Mouse (Mus musculus) layer of hippocampus, postnatal 25 days (tissue): ENCODE results near the gene Flt3. TPM values are rescaled to one million over a fixed set of nuclear protein-coding genes. Genes with fewer than 3 reads are reported as not detected.

Source experiments
- DNase-seq, 2 experiments: peaks; one replicate each; pipeline ENCODE4 v3.0.0; 2022; ENCODE audit warnings: mixed read lengths in 2 of 2, low spot score in 1 of 2; ENCODE audit errors: extremely low spot score in 1 of 2
- total RNA-seq, 2 experiments: library from RNA; stranded (reverse); gene quantifications; 2 replicates each; pipeline ENCODE4 v1.2.3; 2021

The Flt3 gene
- total RNA-seq, 2 experiments from 2014 or later: 6.7 to 8.0 TPM

DNA sequence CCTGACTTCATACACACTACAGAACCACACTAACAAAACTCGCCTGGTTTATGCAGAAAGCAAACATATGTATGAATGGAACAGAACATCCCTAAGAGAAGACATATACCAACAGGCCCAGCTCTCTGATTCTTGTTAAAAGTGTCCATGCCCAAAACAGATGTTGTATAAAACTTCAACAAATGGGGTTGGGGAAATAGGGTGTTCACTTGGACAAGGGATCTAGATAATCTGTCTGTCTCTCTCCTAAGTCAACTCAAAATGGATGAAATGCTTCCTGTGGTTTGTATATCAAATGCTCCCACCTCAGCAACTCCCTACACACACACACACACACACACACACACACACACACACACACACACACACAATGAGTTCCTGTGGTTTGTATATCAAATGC, 17.7 kb upstream of the Flt3 start:
- no peak for DNase-seq

DNA sequence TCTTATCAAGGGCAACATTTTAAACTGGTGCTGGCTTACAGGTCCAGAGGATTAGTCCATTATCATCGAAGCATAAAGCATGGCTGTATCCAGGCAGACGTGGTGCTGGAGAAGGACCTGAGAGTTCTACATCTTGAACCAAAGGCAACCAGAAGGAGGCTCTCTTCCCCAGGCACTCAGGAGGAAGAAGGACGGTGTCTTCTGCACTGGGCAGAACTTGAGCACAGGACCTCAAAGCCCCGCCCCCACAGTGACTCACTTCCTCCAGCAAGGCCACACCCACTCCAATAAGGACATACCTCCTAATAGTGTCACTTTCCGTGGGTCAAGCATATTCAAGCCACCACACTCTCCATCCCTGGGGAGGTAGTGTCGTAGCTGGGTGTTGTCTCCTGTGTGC, 10.3 kb upstream of the Flt3 start:
- DNase-seq: no peak

DNA sequence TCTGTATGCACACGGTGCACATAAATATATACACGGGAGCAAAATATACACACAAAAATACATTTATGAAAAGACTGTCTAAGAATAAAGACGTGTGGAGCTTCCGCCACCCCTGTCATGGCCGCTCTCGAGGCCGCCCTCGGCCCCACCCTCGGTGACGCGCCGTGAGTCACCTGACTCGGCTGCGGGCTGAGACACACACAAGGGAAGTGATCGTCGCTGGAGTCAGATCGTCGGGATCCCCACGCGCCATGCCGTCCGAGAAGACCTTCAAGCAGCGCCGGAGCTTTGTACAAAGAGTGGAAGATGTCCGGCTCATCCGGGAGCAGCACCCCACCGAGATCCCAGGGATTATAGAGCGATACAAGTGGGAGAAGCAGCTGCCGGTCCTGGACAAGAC, 8.4 kb upstream of the Flt3 start:
- no peak for DNase-seq

DNA sequence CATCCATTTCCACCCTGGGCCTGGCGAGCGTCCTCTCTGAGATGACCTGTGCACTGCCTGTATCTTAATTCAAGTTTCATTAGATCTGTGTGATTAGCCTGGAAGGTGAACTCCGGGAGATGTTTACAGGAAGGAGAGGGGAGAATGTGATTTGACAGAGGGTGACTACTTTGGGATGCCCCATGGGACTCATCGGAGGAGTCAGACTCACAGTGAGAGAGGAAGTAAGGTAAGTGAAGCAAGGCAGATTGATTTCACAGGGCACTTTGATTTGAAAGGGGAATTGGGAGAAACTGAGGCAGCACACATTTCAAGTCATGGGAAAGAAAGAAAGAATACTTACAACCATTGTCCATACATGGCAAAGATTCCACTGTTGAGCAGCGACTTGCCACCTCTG, 5.8 kb upstream of the Flt3 start:
- DNase-seq: no peak

DNA sequence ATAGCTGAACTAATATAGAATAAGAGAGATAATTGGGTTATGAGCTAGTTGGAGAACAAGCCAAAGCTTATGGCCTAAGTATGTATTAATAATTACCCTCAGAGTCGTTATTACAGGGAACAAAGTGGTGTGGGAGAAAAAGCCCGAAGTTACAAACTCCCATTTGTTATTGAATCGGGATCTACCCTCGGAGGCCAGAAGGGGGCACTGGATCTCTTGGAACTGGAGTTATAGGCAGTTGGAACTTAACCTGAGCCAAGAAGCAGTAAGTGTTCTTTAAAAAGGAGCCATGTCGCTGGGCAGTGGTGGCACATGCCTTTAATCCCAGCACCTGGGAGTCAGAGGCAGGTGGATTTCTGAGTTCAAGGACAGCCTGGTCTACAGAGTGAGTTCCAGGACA, 2.2 kb upstream of the Flt3 start:
- peak in 1 of 2 experiments; percentile 56 for DNase-seq

DNA sequence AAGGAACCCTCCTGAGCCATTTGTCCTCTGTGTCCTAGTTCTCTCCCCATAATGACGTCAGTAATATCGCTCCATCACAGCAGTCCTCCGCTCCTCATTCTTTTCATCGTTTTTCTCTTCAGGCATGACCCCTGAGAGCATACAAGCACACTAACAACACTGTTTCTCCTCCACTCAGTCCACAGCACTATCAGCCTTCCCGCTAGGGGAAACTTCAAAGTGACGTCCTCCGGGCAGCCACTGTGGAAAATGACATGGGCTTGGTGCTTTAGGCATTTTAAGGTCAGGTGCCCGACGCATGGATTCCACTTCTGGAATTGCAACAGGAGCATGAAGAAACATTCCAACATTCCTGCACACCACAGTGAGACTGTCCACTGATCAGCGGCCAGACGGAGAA, 735 bp upstream of the Flt3 start:
- no peak for DNase-seq

DNA sequence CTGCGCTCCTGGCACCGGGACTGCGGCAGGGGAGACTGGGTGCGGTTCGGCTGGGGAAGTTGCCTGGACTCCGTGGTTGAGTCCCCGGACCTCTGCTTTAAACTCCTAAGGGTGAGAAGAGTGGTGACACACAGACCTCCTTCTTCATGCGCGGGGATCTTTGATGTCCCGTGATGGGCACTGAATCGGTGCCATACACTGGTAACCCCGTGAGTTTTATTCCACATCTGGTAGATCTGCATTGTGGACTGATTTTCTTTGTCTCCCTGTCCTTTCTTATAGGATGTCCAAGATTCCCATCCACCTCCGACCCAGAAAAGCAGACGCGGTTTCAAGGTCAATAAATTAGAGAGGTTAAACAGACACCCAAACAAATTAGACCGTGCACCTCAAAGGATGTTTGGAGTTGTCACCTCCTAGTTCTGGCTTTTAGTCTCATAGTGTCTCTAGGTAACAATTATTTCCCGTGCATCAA, 253 bp upstream of the Flt3 start:
- DNase-seq: peak in 1 of 2 experiments; percentile 18

DNA sequence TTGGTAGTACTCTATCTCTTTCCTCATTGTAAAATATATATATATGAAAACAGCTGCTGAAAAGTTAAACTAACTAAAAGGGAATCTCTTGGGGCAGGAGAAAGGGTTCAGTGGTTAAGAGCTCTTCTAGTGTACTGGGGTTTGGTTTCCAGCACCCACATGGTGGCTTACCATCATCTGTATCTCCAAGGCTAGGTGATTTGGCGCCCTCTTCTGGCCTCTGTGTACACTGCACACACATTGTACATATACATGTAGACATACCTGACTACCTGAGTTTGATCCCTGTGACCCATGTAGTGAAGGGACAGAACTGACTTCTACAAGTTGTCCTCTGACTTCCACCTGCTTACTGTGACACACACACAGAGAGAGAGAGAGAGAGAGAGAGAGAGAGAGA, 5.2 kb downstream of the Flt3 start:
- no peak for DNase-seq

DNA sequence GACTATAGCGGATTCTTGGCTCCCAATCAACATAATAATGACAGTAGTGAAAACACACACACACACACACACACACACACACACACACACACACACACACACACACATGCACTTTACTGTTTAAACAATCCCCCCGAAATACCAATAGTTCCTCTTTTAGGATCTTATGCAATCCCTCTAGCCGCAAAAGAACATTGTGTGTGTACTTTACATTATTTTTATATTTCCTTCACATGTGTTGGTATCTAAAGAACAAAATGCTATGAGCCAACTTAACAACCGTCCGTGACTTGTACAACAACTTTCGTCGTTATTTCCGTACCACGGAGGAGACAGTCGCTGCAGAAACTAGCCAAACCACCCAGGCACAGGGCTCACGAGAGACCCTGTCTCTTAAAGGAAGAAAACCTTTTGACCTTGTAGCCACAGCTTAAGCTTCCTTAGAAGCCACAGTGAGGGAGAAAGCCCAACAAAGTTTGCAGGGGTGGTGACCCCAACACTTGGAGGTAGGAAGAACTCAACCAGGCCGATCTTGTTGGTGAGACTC, 7.5 kb downstream of the Flt3 start:
- DNase-seq: no peak

DNA sequence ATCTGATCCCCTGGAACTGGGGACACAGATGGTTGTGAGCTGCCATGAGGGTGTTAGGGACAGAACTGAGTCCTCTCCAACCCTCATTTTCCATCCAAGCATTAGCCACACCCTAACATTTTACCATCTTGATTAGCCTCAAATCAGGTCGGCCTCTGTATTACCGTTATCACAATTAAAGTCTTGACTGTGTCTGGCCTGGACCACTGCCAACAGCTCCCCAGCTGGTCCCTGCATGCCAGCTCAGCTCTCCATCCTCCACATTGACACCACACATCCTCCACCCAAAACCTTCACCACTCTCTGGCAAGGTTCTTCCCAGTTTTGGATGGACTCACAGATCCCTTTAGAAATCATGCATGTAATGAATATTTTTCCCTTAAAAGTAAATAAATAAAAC, 9.5 kb downstream of the Flt3 start:
- no peak for DNase-seq

DNA sequence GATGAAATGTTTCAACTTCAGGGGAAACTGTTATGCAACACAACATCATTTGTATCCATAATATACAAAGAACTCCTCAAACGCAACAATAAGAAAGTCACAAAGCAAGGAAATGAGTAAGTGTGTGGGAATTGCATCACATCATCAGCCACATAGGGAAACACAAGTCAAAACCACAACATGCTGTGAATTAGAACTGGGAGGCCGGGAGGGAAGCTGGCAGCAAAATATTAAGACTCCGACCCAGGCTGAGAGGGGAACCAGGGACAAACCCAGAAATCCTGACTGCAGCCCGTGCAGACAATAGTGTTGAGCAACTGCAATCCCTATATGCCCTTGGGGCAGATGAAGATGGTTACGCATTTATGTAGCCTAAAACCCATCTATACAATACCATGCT, 11.2 kb downstream of the Flt3 start:
- DNase-seq: no peak

DNA sequence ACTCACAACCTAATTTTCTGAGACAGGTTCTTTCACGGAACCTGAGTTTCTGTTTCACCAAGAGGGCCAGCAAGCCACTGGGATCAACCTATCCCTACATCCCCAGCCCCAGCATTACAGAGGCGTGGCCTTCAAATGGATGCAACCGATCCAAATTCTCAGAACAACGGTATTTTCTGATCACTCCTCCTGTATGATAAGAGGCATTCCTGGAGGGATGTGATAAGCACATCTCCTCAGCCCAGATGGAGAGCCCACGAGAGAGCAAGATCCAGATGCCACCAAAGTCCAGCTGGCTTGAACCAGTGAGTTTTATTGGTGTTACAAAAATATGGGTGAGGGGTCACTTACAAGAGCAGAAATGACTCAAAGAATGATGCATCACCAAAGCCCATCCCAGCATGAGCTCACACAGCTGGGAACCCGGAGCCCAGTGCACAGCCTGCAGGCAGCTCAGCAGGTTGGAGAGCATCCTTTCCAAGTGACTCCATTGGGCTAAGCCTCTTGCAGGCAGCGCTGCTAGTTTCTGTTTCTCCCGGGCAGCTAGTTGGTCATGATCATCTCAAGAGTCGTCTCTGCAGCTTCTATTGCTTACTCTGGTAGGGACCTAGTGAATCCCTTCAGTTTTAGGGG, 11.8 kb downstream of the Flt3 start:
- no peak for DNase-seq

DNA sequence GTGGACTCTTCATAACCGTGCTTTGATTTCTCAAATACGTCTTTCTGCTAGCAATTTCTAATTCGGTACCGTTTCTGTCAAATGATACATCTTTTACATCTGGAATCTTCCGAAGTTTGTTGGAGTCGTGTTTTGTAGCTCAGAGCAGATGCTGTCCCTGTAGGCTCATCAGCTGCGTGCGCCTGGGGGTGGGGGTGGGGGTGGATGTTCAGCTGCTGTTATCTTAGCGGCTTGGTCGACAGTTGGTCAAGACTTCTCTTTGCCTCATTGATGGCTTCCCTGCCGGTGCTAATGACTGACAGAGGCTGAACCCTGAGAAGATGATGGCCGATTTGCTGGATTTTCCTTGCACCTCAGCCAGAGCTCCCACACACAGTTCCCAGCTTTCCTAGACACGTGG, 13.4 kb downstream of the Flt3 start:
- no peak for DNase-seq

DNA sequence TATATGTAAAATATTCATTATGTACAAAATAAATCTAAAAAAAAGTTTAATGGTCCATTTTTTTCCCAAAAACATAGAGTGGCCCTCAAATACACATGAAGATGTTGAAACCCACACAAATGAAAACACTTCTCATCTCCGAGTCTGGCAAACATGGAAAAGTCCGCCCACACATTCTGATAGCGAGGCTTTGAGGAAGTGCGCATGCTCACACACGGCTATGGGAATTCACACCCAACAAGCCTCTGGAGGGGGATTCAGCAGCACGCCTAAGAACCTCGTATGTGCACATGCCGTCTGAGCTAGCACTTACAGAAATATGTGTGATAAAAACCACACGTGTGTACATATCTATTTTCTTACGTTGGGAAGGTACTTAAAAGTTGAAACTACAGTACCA, 18.9 kb downstream of the Flt3 start:
- peak in 1 of 2 experiments; percentile 47 for DNase-seq

DNA sequence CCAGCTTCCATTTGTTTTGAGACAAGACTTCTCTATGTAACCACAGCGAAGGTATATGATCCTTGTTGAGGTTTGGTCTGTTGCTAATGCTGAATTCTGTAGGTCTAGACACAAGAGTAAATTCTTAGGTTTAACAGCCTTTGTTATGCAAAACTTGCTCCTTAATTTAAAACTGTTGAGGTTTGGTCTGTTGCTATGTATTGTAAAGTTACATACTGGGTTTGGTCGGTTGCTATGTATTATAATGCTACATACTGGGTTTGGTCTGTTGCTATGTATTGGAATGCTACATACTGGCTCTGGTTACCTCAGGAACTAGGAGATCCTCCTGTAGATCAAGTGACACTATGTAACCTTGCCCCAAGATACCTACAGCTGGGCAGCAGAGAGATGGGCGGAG, 20.8 kb downstream of the Flt3 start:
- DNase-seq: no peak

DNA sequence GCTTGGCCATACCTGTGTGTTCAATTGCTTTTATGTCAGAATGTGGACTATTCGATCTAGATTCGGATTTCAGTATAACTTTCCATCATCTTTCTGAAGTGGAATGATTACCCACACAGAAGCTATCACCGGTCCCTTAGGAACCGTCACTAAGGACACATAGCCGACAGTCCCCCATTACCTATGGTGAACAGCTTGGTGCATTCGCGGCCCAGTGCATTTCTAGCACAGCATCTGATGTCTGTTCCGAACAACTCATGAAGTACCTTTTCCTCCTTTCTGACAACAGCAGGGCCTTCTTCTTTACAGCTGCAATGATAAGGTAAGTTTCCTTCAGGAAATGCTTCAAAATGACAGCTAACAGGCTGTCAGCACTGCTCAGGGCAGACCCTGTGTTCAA, 30.0 kb downstream of the Flt3 start:
- no peak for DNase-seq

DNA sequence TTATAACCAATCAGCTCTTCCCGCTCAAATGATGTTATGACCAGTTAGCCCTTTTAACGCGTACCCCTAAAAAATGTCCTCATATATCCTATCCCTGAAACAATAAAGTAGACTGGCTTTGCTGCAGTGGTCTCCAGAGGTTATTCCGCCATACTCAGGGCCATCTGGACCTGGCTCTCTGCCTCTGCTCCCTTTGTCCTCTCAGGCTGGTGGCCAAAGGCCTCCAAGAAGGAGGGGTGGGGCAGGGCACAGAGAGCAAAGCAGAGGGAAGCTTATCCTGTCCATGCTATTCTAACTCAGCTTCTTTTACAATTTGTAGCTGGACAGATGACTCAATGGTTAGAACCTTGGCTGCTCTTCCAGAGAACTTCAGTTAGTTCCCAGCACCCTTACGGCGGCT, 32.1 kb downstream of the Flt3 start:
- no peak for DNase-seq

DNA sequence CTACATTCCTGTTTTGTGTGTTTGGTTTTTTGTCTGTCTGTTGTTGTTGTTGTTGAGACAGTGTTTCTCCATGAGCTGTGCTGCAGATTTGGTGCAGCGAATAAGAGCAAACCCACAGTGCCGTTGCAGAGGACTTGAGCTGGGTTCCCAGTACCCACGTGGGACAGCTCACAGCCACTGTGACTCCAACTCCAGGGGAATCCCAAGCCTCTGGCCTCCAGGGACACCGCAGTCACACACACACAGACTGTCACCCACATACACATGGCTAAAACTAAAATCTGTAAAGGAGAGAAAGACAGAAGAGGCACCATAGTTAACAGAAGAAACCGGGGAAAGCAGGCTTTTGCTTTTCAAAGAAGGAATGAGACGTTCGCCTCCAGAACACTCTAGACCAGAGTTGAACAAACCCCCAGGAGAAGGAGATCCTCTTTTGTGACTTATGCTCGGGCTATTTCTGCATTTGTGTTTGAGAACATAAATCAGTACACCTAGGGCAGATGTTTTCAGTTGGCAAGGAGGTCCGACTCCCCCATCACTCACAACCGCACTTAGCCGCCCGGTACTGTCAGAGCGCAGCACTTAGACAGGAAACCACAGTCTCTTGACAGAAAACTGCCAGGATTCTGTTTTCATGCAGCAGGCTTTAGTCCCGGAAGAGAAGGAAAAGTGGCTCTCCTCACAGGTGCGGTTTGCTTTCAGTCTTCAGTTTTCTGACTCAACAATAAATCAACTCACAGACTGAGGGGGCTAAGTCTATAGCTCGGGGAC, 34.1 kb downstream of the Flt3 start:
- no peak for DNase-seq

DNA sequence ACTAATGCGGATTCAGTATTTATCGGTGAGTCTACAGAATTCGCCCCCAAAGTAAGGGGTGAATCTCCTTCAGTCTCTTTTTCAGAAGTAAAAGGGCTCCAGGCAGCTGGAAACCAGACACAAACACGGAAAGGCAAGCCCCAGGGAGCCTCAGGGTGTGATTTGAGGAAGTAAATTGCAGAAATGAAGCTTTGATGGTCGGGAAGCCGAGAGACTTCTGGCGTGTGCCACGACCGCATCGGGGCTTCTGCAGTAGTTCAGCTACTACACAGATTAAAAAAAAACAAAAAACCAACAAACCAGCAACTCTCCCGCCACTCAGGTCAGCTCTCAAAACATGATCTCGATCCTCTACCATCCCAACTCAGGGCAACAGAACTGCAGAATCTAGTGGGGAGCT, 37.2 kb downstream of the Flt3 start:
- DNase-seq: no peak

DNA sequence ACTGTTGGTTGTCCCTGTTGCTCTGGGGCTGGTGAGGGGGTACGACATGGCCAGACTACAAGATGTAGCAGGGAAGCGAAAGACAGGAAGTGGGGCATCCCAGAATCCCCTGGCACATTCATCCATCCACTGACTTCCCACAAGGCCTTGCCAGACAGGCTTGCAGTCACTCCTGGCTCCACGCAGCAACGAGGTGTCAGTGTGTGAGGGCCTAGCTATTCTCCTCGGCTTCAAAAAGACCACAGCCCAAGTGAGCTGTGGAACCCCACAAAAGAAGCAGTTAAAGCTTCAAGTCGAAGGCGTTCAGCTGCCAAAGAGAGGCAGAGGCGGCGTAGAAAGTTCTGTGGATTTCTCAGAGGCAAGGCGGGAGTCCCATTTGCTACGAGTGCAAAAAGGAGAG, 41.8 kb downstream of the Flt3 start:
- DNase-seq: no peak

DNA sequence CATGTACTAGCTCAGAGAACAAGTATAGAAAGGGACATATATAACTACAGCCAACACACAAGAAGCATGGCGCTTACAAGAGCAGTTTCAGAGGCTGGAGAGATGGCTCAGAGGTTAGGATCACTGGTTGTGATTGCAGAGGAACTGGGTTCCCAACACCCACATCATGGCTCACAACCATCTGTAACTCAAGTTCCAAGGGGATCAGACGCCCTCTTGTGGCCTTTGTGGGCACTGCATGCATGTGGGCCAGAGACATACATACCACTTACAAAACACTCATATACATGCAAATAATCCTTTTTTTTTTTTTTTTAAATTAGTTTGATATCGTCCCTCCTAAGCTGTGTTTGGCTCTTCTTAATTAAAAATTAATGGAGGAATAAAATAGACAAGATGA, 42.8 kb downstream of the Flt3 start:
- peak in 1 of 2 experiments; percentile 37 for DNase-seq
